Mouse (Mus musculus): ENCODE data around the gene Mtmr12.

Gene Mtmr12

GRCm38 (mm10) chr15:12317290-12317689 lies 112.5 kb downstream of the Mtmr12 start:
- ATAC-seq (ENCODE audit: insufficient number of reproducible peaks, low FRiP score, low TSS enrichment), result no peak

DNA sequence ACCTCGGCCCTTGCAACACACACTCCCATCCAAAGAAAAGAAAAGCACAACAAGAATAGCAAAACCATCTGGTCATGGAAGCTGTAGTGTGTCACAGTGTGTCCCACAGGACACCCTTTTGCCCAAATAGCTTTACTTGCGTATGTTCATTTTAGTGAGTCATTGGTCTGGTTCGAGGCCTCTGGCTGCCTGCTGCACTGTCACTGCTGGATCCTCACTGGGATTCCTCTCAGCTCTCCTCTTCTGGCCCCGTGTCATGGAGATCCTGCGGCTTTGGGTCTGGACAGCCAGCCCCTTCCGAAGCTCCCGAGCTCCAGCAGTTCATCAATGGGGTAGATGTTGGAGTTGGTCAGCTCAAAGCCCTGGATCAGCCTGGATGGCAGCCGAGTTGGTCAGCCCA lies 113.6 kb downstream of the Mtmr12 start:
- ATAC-seq (ENCODE audit: insufficient number of reproducible peaks, low FRiP score, low TSS enrichment), result no peak

- ATAC-seq (ENCODE audit: insufficient number of reproducible peaks, low FRiP score, low TSS enrichment), result no peak
These were observed 115.1 kb downstream of the Mtmr12 start for GRCm38 (mm10) chr15:12319889-12320288.

DNA sequence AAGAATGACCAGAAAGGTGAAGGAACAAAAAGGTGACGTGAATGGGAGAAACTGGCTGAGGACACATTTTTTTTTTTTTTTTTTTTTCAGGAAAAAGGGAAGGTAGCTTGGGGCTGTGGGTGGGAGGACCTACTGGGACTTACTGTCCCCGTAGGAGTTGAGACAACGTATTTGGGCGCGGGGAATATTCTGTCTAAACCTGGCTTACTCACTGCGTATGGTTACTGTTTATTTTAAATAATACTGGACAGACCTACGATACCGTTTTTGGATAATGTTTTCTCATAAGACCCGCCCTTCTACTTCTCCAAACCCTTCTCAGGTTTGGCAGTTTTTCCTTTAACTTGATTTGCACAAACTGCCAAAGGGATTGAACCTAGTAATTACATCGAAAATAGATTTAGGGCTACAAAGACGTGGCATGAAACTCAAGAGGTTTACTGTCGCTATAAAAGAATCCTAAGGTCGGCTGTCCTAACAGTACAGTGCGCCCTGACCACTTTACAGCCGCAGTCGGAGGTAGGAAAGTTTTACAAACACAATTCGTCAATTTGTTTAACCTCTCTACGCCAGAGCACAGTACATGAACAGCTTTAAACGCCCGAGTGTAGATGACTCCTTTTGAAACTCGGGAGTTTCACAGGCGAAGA lies 115.7 kb downstream of the Mtmr12 start:
- no peak for ATAC-seq (ENCODE audit: insufficient number of reproducible peaks, low FRiP score, low TSS enrichment)

- peak; percentile 84 for ATAC-seq (ENCODE audit: insufficient number of reproducible peaks, low FRiP score, low TSS enrichment)
These were observed 116.4 kb downstream of the Mtmr12 start, which contains the start of gene Golph3 for GRCm38 (mm10) chr15:12321091-12321787. TSS of gene Golph3 (plus strand) at chr15:12321450.

DNA sequence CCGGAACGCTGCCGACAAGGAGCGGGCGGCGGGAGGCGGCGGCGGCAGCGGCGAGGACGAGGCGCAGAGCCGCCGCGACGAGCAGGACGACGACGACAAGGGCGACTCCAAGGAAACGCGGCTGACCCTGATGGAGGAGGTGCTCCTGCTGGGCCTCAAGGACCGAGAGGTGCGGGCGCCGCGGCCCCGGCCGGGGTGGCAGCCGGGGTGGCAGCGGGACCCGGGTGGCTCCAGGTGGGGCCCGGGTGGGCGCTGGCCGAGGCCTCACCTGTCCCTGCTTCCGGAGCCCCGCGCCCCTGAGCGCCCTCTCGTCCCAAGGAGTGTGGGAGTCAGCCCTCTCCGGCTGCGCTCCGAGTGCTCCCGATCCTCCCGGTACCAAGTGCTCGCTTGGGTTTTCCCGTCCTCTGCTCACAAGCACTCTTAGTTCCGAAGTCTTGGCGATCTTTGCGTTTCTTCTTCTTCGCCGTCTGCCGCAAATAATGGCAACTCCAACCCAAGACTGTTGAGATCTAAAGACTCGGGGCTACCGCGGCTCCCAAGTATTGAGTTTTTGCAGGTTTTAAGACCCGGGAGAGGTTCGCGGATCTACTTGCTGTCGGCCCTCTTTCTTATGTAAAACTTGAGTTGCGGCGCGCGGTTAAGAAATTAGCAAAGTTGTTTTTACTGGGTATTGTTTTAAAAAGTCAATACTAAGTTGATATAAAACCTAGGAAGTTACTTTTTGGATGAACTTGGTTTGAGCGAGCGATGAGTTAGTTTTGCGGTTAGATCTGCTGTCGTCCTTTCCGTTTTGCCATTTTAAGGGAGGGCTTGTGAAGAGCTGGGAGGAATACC lies 117.2 kb downstream of the Mtmr12 start, which contains the start of gene 1810049J17Rik:
Gene 1810049J17Rik (minus strand): TSS at position 112 of the 834 bp plus-strand sequence.
- ATAC-seq (ENCODE audit: insufficient number of reproducible peaks, low FRiP score, low TSS enrichment), result peak; percentile 58

DNA sequence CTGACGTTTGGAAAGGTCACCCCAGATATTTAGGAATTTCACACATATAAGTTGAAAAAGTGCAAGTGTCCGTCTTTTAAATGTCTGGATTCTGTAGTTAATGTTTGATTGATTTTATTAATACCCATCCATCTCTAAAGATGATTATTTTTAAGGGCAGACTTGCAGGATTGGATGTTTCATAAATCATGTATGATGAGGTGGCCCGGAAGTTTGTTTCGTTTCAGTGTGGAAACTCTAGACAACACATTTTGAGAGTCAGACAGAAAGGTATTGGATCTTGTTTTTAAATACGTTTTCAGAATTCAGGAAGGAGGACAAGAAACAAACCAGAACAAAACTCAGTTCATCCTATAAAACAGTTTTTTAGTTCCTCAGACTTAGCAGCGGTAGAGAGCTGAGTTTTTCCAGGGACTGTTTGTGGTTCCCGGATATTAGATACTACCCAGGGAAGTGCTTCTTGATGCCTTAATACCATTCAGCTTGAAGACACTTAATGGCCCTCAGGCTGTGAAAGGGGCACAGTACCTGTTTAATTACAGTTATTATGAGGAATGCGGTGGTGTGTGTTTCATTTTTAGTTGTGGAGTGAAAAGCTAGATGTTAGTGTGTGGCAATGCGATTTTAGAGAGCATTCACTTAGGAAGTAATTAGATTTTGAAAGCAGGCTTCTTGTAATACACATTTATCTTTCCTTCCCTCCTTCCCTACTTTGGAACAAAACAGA lies 118.0 kb downstream of the Mtmr12 start:
- no peak for ATAC-seq (ENCODE audit: insufficient number of reproducible peaks, low FRiP score, low TSS enrichment)

Data from cerebellum, adult (tissue).